Mouse (Mus musculus): ENCODE data around the gene Arel1.

- TF ChIP-seq ZNF384 (IDR thresholded peaks at IDR 0.05; ENCODE audit: low read depth, low read length) (no peak), CHD2 (IDR thresholded peaks at IDR 0.05; ENCODE audit: low read depth, low read length) (no peak), MAFK (IDR thresholded peaks at IDR 0.05; ENCODE audit: insufficient read depth, low read depth, low read length) (no peak), ZC3H11A (IDR thresholded peaks at IDR 0.05; ENCODE audit: borderline replicate concordance, low read depth, low read length) (no peak)
These were observed 60.6 kb downstream of the Arel1 start for GRCm38 (mm10) chr12:84910066-84910465.
